Mouse (Mus musculus): ENCODE data around the gene Ank3.

The Ank3 gene

GRCm38 (mm10) chr10:69405431-69405830 is 6.9 kb downstream of the Ank3 start:
- DNase-seq (ENCODE audit: low read depth, low spot score): no peak

GRCm38 (mm10) chr10:69414888-69415287 is 16.3 kb downstream of the Ank3 start:
- DNase-seq (ENCODE audit: low read depth, low spot score): no peak

GRCm38 (mm10) chr10:69418716-69419115 is 20.1 kb downstream of the Ank3 start:
- no peak for DNase-seq (ENCODE audit: low read depth, low spot score)

- no peak for DNase-seq (ENCODE audit: low read depth, low spot score)
Measured at GRCm38 (mm10) chr10:69420306-69420705, 21.7 kb downstream of the Ank3 start.

GRCm38 (mm10) chr10:69424051-69424450 is 25.5 kb downstream of the Ank3 start:
- no peak for DNase-seq (ENCODE audit: low read depth, low spot score)

GRCm38 (mm10) chr10:69430138-69430537 is 31.6 kb downstream of the Ank3 start:
- no peak for DNase-seq (ENCODE audit: low read depth, low spot score)

- no peak for DNase-seq (ENCODE audit: low read depth, low spot score)
Measured at GRCm38 (mm10) chr10:69431101-69431500, 32.5 kb downstream of the Ank3 start.

GRCm38 (mm10) chr10:69435213-69435612 is 36.6 kb downstream of the Ank3 start:
- no peak for DNase-seq (ENCODE audit: low read depth, low spot score)

GRCm38 (mm10) chr10:69439449-69439848 is 40.9 kb downstream of the Ank3 start:
- DNase-seq (ENCODE audit: low read depth, low spot score): no peak

DNA sequence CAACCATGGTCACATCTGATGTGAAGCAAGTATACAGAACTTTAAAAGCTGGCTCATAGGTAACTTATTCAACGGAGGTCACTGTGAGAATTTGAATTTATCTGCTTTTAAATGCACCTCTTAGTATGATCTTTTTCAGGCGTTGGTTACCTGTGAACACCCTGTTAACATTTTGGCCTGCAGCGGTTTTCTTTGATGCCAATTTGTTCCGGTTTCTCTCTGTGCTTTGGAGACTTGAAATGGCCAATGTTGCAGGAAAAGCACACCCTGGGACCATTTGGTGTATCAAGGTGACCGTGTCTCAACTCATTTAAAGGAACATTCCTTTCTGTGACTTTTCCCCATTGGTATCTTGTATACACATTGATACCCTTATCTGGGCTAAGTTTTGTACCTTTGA is 46.0 kb downstream of the Ank3 start:
- DNase-seq (ENCODE audit: low read depth, low spot score): no peak

- DNase-seq (ENCODE audit: low read depth, low spot score): no peak
Measured at GRCm38 (mm10) chr10:69445951-69446350, 47.4 kb downstream of the Ank3 start.

DNA sequence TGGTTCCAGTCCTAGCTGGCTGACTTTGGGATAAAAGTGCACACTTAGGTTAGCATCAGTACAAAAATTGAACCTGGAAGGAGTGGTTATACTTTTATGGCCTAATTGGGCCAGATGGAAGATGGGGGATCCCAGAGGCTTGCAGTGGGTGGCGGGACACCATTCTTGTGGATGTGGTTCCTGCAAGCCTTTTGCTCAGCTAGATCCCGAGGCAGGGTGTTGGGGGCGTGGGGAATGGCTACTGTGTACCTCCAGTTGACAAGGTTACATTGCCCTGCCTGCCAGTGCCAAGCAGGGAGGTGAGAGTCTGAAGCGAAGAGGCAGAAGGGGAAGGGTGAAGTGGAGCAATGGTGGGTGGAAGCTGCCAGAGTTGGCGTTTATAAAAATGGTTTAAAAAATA is 48.0 kb downstream of the Ank3 start:
- DNase-seq (ENCODE audit: low read depth, low spot score): no peak

GRCm38 (mm10) chr10:69447308-69447707 is 48.7 kb downstream of the Ank3 start:
- DNase-seq (ENCODE audit: low read depth, low spot score): no peak

- DNase-seq (ENCODE audit: low read depth, low spot score): no peak
Measured at GRCm38 (mm10) chr10:69448174-69448573, 49.6 kb downstream of the Ank3 start.

GRCm38 (mm10) chr10:69451006-69451405 is 52.4 kb downstream of the Ank3 start:
- DNase-seq (ENCODE audit: low read depth, low spot score): no peak

DNA sequence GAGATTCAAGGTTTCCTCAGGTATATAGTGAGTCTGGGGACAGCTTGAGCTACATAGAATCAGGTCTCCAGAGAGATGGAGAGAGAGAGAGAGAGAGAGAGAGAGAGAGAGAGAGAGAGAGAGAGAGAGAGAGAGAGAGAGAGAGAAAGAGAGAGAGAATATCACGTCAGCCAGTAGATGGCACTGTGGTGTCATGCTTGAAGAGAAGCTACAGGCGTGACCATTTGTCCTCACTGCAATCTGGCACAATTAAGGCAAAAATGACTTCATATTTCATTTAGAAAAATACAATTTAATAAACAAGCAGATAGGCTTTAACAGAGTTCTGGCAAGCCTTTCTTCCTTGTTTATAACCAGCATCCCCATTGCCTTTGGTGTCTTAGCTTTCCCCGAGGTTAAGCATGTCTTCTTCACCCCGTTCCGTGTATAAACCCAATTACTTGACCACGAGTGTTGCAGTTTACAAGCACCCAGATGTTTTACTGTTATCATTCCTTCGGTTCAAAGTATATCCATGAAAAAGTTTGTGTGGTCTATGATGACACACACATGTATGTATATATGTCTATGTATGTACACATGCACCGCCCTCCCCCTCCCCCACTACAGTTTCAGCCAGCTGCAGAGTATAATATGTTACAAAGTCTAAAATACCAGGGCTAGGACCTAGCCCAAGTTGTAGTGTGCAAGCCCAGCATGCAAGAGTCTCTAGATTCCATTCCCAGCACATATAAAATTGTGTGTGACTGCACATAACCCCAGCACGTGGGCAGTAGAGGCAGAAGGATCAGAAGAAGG is 53.8 kb downstream of the Ank3 start:
- DNase-seq (ENCODE audit: low read depth, low spot score): peak; percentile 36

GRCm38 (mm10) chr10:69453531-69453930 is 55.0 kb downstream of the Ank3 start:
- no peak for DNase-seq (ENCODE audit: low read depth, low spot score)

DNA sequence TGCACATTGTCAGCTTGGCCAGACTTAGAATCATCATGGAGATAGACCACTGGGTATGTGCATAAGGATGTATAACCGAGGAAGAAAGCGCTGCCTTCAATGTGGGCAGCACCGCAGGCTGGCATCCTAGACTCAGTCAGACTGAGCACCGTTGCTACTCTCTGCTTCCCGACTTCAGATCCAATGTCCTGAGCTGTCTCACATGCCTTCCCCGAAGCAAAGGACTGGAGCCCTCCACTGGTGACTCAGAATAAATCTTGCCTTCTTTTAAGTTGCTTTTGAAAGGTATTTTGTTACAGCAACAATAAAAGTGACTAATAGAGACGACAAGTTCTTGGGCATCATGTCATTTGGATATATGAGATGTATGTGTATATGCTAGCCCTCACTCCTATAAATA is 55.9 kb downstream of the Ank3 start:
- no peak for DNase-seq (ENCODE audit: low read depth, low spot score)

DNA sequence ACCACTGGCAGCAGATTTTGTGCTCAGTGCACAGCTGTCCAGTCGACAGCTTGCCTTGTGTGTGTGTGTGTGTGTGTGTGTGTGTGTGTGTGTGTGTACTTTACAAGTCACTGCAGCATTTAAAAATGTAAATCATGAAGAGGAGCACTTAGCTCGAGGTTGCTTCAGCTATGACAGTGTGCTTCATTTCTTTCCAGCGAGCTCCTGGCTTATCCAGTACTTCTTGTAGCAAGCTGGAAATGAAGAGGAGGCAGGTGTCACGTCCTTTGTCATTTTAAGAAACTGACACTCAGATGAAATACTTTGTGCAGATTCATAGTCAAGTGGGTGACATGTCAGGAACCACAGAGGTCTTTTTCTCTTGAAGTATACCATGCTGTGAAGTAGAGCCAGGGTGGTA is 66.3 kb downstream of the Ank3 start:
- DNase-seq (ENCODE audit: low read depth, low spot score): no peak

DNA sequence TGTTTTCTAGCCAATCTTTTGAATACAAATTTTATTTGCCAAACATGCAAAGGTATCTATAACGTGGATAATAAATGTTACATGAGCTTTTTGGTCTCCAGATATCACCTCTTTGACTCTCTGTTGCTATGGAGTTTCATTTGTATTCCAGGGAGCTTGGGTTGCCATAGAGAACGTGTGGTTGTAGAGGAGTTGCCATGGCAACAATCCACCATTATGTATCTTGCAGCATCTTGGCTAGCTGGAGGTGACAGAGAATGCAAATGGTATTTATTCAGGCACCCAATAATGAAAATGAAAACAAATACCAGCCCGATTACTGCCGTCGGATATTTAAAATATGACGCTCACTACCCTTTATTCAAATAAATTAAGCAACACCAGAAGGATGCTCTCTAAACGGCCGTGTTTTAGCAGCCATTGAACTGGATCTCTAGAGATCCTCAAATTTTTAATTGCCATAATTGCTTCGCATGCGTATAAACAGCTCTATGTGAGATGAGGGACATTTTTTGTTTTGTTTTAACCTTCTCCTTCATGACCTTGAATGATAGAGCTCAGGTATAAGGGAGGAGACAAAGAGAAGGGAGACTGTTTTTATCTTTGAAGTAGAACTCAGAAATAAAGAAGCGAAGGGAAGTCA is 67.1 kb downstream of the Ank3 start:
- DNase-seq (ENCODE audit: low read depth, low spot score): no peak

DNA sequence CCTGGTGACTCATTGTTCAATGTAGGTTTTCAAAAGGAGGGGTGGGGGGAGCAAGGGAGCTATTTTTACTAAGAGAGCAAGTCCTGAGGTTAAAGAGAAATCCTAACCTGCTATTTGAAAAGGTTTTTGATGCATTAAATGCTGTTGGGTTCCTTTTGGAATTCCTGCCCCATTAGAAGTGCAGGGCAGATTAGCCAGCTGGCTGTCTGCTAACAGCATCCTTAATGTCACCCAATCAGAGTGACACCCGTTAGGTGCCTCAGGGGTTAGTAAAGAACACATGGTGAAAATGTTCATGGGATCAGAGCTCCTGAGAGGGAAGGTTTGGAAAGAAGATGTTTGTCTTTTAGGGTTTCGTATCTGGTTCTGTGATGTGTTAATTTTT is 67.6 kb downstream of the Ank3 start:
- DNase-seq (ENCODE audit: low read depth, low spot score): no peak

- DNase-seq (ENCODE audit: low read depth, low spot score): peak; percentile 42
Measured at GRCm38 (mm10) chr10:69466586-69466985, 68.0 kb downstream of the Ank3 start.

DNA sequence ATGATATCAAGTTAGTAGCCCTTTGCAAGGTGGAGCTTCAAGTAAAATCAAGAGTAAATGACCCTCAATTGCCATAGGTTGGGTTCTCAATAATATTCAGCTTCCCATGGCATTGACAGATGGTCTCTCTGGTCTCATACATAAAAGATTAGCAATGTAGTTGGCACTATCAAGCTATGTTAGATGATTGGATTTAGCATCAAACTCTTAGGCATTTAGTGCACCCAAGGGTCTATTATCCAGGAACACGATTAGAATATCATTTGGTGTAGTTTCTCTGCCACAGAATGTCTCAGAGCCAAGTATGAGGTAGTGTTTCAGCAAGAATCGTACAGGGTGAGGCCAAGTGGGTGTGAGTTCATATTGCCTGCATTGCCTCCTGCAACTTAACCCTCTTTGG is 68.6 kb downstream of the Ank3 start:
- DNase-seq (ENCODE audit: low read depth, low spot score): peak; percentile 42

Data from skeletal muscle tissue, adult 2 months (tissue).